Mouse (Mus musculus): Measurements from ENCODE around the gene Fam135a. TPM values are rescaled to one million over a fixed set of nuclear protein-coding genes. Genes with fewer than 3 reads are reported as not detected.

Fam135a gene
- polyA plus RNA-seq, 1 experiment = 3.9 TPM

DNA sequence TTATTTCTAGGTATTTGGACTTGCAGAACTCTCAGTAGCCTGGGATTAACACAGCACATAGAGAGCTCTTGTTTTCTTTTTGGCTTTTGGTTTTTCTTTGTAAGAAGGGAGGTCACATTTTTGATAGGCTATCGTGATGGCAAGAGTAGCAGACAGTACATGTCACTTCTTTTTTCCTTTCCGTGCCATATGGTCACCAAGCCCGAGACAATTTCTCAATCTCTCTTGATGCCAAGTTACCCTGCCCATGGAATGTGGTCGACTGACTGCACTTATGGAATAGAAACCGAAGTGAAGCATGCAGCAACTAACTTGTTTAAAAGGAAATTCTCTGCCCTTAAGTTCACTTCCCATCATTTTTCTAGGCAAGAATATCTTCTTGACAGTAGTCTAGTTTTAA is 10.0 kb downstream of the Fam135a start:
- peaks cover 42% of the 10 kb centered on the region for H3K79me2 ChIP-seq (ENCODE audit: control insufficient read depth, insufficient read depth)
- H3K27me3 ChIP-seq (ENCODE audit: control insufficient read depth, insufficient read depth, insufficient read length) = no peaks in the 10 kb centered on the region
- H3K79me3 ChIP-seq (ENCODE audit: low read depth) = peaks cover 12% of the 10 kb centered on the region
- H3ac ChIP-seq (ENCODE audit: control insufficient read depth, insufficient read length, low read depth) = no peak overlapping the region
- no peak overlapping the region for H3K4me3 ChIP-seq (ENCODE audit: insufficient read depth, poor library complexity, severe bottlenecking)
- no peak for TF ChIP-seq CTCF (IDR thresholded peaks at IDR 0.05; ENCODE audit: control insufficient read depth, insufficient read depth, insufficient read length)
- no peak for TF ChIP-seq MYOD1 (IDR thresholded peaks at IDR 0.05; ENCODE audit: control insufficient read depth, insufficient read length, low read depth)
- TF ChIP-seq USF1 (IDR thresholded peaks at IDR 0.05; ENCODE audit: low read depth) = no peak
- TF ChIP-seq MAX (IDR thresholded peaks at IDR 0.05) = no peak
- H3K36me3 ChIP-seq (ENCODE audit: control insufficient read depth, insufficient read depth) = no peaks in the 10 kb centered on the region

DNA sequence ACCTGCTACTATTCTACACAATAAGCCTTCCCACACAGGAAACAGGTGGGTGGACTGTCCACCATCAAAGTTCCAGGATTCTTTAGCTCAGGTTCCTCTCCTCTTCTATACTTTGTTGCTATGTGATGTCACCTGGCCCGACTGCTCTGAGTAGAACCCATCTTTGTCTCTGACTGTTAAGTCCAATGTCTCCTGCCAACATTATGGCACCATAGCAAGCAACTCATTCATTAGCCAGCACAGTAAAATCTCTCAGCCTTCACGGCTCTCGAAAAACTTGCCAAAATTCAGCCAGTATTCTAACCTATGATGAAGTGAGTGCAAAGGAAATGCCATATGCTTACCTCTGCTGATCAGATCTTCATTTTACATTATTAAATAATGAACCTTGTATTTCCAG is 14.0 kb downstream of the Fam135a start:
- H3K36me3 ChIP-seq (ENCODE audit: control insufficient read depth, insufficient read depth) = no peaks in the 10 kb centered on the region
- H3ac ChIP-seq (ENCODE audit: control insufficient read depth, insufficient read length, low read depth) = no peak overlapping the region
- no peaks in the 10 kb centered on the region for H3K27me3 ChIP-seq (ENCODE audit: control insufficient read depth, insufficient read depth, insufficient read length)
- H3K79me3 ChIP-seq (ENCODE audit: low read depth) = peaks cover 3% of the 10 kb centered on the region
- TF ChIP-seq MYOD1 (IDR thresholded peaks at IDR 0.05; ENCODE audit: control insufficient read depth, insufficient read length, low read depth) (no peak), USF1 (IDR thresholded peaks at IDR 0.05; ENCODE audit: low read depth) (no peak), MAX (IDR thresholded peaks at IDR 0.05) (no peak), MYOG (IDR thresholded peaks at IDR 0.05; ENCODE audit: control insufficient read depth, extremely low read depth, insufficient read length) (no peak), CEBPB (IDR thresholded peaks at IDR 0.05; ENCODE audit: low read depth) (no peak), CTCF (IDR thresholded peaks at IDR 0.05; ENCODE audit: control insufficient read depth, insufficient read depth, insufficient read length) (no peak), FOSL1 (IDR thresholded peaks at IDR 0.05; ENCODE audit: insufficient read depth, low read length, poor library complexity, severe bottlenecking) (no peak)
- peaks cover 8% of the 10 kb centered on the region for H3K79me2 ChIP-seq (ENCODE audit: control insufficient read depth, insufficient read depth)
- no peak overlapping the region for H3K4me3 ChIP-seq (ENCODE audit: insufficient read depth, poor library complexity, severe bottlenecking)

- H3K79me3 ChIP-seq (ENCODE audit: low read depth) = no peaks in the 10 kb centered on the region
- no peak overlapping the region for H3ac ChIP-seq (ENCODE audit: control insufficient read depth, insufficient read length, low read depth)
- no peaks in the 10 kb centered on the region for H3K27me3 ChIP-seq (ENCODE audit: control insufficient read depth, insufficient read depth, insufficient read length)
- H3K79me2 ChIP-seq (ENCODE audit: control insufficient read depth, insufficient read depth) = no peaks in the 10 kb centered on the region
- H3K4me3 ChIP-seq (ENCODE audit: insufficient read depth, poor library complexity, severe bottlenecking) = no peak overlapping the region
- TF ChIP-seq MYOD1 (IDR thresholded peaks at IDR 0.05; ENCODE audit: control insufficient read depth, insufficient read length, low read depth) (no peak), MAX (IDR thresholded peaks at IDR 0.05) (no peak), MYOG (IDR thresholded peaks at IDR 0.05; ENCODE audit: control insufficient read depth, extremely low read depth, insufficient read length) (no peak), CEBPB (IDR thresholded peaks at IDR 0.05; ENCODE audit: low read depth) (no peak), CTCF (IDR thresholded peaks at IDR 0.05; ENCODE audit: control insufficient read depth, insufficient read depth, insufficient read length) (no peak), USF1 (IDR thresholded peaks at IDR 0.05; ENCODE audit: low read depth) (no peak), FOSL1 (IDR thresholded peaks at IDR 0.05; ENCODE audit: insufficient read depth, low read length, poor library complexity, severe bottlenecking) (no peak)
- no peaks in the 10 kb centered on the region for H3K36me3 ChIP-seq (ENCODE audit: control insufficient read depth, insufficient read depth)
These were observed 25.7 kb downstream of the Fam135a start for GRCm38 (mm10) chr1:24074396-24074795.

GRCm38 (mm10) chr1:24073386-24074248 is 26.5 kb downstream of the Fam135a start:
- Histone ChIP-seq H3K79me3 (ENCODE audit: low read depth) (no peaks in the 10 kb centered on the region), H3K4me3 (ENCODE audit: insufficient read depth, poor library complexity, severe bottlenecking) (no peak overlapping the region), H3ac (ENCODE audit: control insufficient read depth, insufficient read length, low read depth) (no peak overlapping the region), H3K27me3 (ENCODE audit: control insufficient read depth, insufficient read depth, insufficient read length) (no peaks in the 10 kb centered on the region), H3K36me3 (ENCODE audit: control insufficient read depth, insufficient read depth) (no peaks in the 10 kb centered on the region), H3K79me2 (ENCODE audit: control insufficient read depth, insufficient read depth) (no peaks in the 10 kb centered on the region)
- TF ChIP-seq USF1 (IDR thresholded peaks at IDR 0.05; ENCODE audit: low read depth) = no peak
- TF ChIP-seq CEBPB (IDR thresholded peaks at IDR 0.05; ENCODE audit: low read depth) = no peak
- TF ChIP-seq MYOD1 (IDR thresholded peaks at IDR 0.05; ENCODE audit: control insufficient read depth, insufficient read length, low read depth) = peak; percentile 46
- TF ChIP-seq MYOG (IDR thresholded peaks at IDR 0.05; ENCODE audit: control insufficient read depth, extremely low read depth, insufficient read length) = no peak
- TF ChIP-seq FOSL1 (IDR thresholded peaks at IDR 0.05; ENCODE audit: insufficient read depth, low read length, poor library complexity, severe bottlenecking) = no peak
- no peak for TF ChIP-seq MAX (IDR thresholded peaks at IDR 0.05)
- no peak for TF ChIP-seq CTCF (IDR thresholded peaks at IDR 0.05; ENCODE audit: control insufficient read depth, insufficient read depth, insufficient read length)

DNA sequence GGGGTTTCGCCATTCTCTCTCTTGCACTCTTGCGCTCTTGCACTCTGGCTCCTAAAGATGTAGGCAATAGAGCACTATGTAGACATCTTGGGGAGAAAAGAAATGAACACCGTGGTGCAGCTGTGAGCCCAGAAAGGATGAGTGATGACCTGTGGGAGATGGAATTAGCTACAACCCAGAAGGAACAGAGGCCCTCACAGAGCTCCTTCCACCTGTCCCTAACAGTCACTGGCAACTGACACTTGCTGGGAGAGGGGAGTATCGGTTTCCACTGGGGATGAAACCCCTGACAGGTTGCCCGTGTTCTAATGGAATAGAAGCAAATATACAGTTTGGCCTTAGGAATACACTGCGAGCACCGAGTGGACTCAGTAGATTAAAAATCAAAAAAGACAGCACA is 31.3 kb downstream of the Fam135a start:
- no peaks in the 10 kb centered on the region for H3K79me2 ChIP-seq (ENCODE audit: control insufficient read depth, insufficient read depth)
- no peaks in the 10 kb centered on the region for H3K79me3 ChIP-seq (ENCODE audit: low read depth)
- no peaks in the 10 kb centered on the region for H3K27me3 ChIP-seq (ENCODE audit: control insufficient read depth, insufficient read depth, insufficient read length)
- H3K4me3 ChIP-seq (ENCODE audit: insufficient read depth, poor library complexity, severe bottlenecking) = no peak overlapping the region
- H3K36me3 ChIP-seq (ENCODE audit: control insufficient read depth, insufficient read depth) = no peaks in the 10 kb centered on the region
- H3ac ChIP-seq (ENCODE audit: control insufficient read depth, insufficient read length, low read depth) = no peak overlapping the region
- no peak for TF ChIP-seq CTCF (IDR thresholded peaks at IDR 0.05; ENCODE audit: control insufficient read depth, insufficient read depth, insufficient read length)
- no peak for TF ChIP-seq USF1 (IDR thresholded peaks at IDR 0.05; ENCODE audit: low read depth)
- TF ChIP-seq MYOG (IDR thresholded peaks at IDR 0.05; ENCODE audit: control insufficient read depth, extremely low read depth, insufficient read length) = no peak
- no peak for TF ChIP-seq MYOD1 (IDR thresholded peaks at IDR 0.05; ENCODE audit: control insufficient read depth, insufficient read length, low read depth)
- no peak for TF ChIP-seq MAX (IDR thresholded peaks at IDR 0.05)
- TF ChIP-seq FOSL1 (IDR thresholded peaks at IDR 0.05; ENCODE audit: insufficient read depth, low read length, poor library complexity, severe bottlenecking) = no peak
- no peak for TF ChIP-seq CEBPB (IDR thresholded peaks at IDR 0.05; ENCODE audit: low read depth)
